Mouse (Mus musculus) heart, adult 11 months (tissue): ENCODE measurements around the gene Trap1.
"Not testable (repeated sequence)": the region's sequence is repeated elsewhere in the genome, so short reads cannot be mapped to it uniquely, and the experiment has no call there.

ENCODE experiments used
- DNase-seq: peaks from one replicate; pipeline ENCODE4 v3.0.0; 2022

The Trap1 gene

DNA sequence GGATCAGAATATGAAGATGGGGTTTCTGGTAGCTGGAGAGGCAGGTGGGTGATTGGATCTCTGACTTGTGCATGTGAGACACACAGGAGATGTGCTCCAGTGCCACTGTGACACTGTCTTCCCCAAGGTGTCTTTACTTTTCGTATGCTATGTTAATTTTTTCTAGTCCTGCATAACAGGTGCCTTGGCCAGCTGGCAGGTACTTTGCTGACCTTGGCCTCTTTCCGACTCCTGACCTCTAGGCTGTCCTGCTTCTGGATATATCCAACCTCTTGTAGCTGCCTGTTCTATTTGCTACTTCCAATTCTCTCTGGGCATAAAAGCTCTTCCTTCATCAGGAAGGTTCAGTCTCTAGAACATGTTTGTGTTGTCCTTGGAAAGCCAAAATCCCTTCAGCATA lies 42.1 kb downstream of the Trap1 start:
- DNase-seq = no peak

DNA sequence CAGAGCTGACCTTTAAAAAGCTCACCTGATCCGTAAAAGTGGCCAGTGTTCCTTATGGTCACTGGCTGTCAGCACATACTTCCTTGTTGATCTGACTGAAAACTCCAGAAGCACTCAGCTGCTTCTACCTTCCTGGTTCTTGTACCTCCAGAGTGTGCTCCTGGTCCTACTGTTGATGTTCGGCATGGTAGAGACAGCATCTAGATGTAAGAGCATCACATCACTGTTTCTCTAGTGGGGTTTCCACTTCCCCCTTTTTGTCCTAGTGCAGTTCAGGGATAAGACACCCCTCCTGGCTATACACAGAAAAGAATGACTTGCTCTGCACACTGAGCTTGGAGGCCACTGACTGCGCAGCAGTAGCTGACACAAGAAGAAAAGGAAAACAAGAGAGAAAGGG lies 43.2 kb downstream of the Trap1 start:
- no peak for DNase-seq

DNA sequence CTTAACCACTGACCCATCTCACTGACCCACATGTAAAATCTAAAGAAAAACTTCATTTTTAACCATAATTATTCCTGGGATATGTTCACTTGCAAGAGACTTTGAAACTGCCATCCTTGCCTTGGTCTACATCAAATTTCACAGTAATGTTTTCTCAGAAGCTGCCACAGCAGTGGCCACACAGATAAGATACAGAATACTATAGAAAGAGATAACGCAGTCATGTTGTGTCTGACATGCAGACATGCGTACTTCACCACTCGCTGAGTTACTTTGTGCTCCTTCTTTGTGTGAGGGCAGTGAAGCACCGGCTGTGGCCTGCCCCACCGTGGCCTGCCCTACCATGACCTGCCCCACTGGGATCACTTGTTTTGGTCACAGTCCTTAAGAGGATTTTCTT lies 43.7 kb downstream of the Trap1 start:
- DNase-seq = no peak

DNA sequence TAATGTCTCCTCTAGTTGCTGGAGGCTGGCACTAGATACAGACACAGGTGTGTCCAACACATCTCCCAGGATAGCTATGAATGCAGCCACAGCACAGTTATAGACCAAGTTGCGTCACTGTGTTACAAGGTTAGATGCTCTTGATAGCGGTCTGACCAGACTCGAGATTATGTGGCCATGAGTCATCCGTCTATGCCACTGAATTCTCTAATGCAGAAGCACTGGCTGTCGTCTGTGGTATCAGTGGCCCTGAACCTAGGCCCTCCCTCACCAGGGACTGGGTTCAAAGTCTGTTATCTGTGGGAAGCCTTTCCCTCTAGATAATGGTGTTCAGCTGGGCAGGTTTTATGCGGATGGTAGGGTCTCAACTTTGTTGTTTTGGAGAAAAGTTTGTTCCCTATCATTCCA lies 45.3 kb downstream of the Trap1 start:
- no peak for DNase-seq

DNA sequence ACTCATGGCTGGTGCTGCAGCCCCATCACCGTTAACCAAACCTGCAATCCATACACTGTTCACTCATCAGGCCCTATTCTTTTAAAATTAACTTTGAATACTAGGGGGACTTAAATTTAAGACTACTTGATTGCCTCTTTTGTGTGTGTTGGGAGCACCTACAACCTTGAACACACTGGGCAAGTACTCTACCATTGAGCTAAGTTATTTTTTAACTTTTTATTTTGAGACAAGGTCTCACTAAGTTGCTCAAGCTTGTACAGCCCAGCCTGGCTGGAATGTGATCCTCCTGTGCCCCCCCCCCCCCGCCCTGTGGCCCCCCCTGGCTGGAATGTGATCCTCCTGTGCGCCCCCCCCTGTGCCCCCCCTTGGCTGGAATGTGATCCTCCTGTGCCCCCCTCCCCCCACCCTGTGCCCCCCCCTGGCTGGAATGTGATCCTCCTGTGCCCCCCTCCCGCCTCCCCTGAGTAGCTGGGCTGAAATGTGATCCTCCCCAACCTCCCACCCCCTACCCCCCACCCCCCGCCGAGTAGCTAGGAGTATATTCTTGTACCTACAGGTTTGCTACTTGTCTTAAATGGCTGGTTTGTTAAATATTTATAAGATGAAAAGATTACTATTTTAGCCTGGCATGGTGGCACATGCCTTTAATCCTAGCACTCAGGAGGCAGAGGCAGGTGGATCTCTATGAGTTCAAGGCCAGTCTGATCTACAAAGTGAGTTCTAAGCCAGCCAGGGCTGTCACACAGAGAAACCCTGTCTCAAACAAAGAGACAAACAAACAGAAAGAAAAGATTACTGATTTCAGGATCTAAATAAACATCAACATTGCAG lies 46.0 kb downstream of the Trap1 start:
- no peak for DNase-seq

DNA sequence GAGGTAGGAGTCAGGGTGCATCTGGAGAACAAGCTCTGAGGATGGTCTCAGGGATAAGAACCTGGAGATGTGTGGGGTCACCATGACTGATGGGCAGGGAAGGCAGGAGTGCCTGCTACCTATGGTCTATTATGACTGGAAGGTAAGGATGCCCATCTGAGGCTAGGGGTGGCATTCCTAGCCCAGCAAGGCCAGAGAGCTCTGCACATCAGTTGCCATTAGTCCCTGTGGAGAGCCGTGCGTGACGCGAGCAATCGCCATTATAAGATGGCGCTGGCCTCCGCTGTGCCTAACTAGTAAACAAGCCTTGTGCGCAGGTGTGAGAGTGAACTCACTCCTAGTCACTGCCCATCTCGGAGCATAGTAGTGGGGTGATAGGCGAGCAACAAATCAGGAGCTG lies 47.1 kb downstream of the Trap1 start:
- DNase-seq = no peak

DNA sequence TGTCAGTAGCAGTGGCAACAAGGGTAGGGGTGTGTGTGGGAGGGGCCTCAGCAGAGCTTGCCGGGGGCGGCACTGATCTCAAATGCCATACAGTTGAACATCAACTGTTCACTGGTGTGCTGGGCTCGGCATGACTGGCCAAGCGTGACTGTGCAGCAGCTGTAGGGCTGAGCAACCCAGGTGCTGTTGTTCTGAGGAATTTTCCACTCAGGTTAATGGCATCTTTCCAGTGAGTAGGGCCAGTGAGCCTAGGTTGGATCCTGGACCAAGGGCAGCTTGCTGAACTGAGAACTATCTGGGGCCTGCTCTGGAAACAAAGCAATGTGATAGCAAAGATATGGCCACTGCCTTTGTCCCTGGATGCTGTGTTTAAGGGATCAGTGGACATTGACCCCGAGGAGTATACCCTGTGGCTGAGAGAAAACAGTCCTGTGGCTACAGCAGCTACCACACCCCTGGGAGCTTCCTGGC lies 48.2 kb downstream of the Trap1 start:
- peak; percentile 84 for DNase-seq

DNA sequence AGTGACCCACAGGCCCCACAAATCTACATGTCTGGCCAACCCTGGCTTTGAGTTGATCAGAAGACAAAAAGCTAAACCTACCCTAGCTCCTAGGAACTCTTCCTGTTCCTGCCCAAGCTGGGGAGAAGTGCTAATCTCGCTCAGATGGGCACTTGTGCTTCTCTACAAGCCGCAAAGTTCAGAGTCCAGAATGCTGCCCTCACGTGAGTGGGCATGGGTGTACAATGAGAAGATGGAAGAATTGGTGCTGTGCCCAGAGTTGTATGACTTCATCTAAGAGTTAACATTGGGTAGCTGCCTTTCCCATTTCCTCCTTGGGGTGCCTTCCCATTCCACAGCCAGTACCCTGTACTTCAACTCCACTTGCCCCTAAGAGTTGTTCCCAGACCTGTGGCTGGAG lies 50.4 kb downstream of the Trap1 start:
- DNase-seq = no peak

DNA sequence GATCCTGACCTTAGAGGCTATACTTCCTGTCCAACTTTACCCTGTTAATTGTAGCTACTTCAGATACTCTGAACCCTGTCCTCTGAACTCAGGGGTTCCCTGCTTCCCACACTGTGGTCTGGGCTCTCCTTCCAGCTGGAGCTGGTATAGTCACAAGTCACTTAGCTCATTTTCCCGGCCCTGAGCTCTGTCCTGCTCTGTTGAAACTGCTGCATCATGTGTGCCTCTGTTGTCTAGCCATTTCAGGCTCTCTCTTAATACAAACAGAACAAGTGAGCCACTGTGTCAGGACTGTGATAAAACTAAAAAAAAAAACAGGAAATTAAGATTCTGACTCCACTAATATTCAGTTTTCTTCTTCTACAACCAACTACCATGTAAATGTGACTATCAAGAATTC lies 51.0 kb downstream of the Trap1 start:
- no peak for DNase-seq

DNA sequence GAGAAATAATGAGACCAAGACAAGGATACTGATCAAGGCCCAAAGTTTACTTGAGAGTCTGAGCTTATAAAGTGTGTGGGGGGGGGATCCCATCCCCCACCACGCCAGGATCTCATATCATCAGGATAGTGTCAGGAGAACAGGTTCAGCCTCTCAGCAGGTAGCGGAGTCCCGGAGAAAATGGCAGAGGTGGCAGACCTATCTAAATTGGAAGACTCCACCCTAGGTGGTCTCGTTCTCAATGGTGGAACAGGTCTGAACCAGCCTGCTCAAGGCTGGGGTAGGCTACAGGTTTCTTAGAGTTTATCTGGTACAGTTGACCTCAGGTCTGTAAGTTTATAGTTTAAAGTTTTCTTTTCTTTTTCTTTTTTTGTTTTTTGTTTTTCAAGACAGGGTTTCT lies 54.9 kb downstream of the Trap1 start:
- DNase-seq = no peak

DNA sequence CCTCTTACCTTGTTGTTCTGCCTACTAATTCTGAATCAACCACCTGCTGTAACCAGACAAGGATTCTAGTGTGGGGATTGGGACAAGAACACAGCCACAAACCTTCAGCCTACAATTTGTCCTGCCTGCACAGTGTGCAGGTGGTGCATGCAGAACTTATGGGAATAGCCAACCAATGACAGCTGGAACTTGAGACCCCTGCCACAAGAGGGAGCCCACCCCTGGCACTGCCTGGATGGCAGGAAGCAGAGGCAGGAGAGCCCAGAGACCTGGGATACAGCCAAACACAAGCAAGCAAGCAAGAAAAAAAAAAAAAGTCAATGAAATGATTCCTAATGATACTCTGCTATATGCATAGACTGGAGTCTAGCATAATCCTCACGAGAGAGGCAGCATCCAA lies 56.4 kb downstream of the Trap1 start:
- peak; percentile 81 for DNase-seq

DNA sequence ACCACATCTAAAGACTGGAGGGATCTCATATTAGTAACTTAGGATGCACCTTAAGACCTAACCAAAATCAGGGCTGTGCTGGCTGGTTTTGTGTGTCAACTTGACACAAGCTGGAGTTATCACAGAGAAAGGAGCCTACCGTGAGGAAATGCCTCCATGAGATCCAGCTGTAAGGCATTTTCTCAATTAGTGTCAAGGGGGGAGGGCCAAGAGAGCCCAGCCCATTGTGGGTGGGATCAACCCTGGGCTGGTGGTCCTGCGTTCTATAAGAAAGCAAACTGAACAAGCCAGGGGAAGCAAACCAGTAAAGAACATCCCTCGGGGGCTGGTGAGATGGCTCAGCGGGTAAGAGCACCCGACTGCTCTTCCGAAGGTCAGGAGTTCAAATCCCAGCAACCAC lies 60.2 kb downstream of the Trap1 start:
- DNase-seq = not testable (repeated sequence)

DNA sequence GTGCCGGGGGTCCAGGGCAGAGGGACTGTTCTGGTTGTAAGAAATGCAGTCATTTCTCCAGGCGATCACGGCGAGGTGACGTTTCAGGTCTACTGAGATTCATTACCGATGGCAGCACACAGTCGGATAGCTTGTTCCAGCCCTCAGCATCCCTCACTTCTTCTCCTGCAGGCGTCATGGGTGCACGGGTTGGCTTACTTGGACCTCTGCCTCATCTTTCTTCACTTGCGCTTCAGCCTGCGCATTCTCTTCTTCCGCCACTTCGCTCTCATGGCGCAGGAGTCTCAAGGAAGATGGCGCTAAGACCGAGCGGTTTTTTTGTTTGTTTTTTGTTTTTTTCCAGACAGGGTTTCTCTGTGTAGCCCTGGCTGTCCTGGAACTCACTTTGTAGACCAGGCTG lies 60.8 kb downstream of the Trap1 start:
- not testable (repeated sequence) for DNase-seq

DNA sequence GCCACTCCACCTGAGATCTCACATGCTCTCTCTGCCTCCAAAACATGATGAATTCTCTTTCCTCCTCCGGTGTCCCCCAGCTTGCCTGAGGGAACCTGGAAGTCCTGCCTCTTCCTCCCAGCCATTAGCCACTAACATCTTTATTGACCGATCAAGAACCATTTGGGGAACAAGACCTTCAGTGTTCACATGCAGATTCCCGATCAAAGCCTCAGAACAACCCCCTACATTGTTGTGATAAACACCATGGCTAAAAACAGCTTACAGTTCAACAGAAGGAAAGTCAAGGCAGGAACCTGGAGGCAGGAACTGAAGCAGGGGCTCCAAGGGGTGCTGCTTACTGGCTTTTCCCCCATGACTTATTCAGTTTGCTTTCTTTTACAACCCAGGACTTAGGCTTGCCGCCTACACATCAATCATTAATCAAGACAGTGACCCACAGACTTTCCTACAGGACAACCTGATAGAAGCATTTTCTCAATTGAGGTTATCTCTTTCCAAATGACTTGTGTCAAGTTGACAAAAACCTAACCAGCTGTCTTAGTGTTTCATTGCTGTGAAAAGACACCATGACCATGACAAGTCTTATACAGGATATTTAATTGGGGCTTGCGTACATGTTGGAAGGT lies 63.5 kb downstream of the Trap1 start:
- DNase-seq = no peak

DNA sequence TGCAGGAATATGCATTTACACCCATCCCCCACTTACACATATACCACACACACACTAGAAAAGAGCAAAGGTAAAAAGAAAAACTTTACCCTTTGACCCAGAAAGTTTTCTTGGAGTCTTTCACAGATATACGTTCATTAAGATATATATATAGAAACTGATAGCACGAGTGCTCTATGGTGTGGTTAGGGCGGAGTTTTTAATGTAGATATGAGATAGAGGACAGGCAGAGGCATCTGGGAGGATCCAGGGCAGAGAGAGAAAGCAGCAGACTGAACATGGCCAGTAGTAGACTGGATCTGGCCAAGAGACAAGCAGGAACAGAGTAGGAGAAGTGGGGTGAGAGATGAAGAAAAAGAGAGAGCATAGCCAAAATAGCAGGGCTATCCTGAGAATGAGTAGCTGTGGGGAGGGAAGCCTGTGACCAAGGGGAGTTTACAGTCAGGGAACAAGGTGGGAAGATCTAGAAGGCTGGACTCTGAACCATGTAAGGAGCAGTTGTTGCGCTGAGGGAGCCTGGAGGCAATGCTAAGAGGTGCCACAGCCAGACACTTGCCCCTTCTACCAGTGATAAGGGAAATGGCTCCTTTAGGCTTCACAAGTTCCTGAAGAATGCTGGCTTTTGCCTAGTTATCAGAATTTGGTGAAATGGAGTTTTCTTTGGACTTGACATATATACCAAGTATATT lies 64.6 kb downstream of the Trap1 start:
- DNase-seq = no peak

DNA sequence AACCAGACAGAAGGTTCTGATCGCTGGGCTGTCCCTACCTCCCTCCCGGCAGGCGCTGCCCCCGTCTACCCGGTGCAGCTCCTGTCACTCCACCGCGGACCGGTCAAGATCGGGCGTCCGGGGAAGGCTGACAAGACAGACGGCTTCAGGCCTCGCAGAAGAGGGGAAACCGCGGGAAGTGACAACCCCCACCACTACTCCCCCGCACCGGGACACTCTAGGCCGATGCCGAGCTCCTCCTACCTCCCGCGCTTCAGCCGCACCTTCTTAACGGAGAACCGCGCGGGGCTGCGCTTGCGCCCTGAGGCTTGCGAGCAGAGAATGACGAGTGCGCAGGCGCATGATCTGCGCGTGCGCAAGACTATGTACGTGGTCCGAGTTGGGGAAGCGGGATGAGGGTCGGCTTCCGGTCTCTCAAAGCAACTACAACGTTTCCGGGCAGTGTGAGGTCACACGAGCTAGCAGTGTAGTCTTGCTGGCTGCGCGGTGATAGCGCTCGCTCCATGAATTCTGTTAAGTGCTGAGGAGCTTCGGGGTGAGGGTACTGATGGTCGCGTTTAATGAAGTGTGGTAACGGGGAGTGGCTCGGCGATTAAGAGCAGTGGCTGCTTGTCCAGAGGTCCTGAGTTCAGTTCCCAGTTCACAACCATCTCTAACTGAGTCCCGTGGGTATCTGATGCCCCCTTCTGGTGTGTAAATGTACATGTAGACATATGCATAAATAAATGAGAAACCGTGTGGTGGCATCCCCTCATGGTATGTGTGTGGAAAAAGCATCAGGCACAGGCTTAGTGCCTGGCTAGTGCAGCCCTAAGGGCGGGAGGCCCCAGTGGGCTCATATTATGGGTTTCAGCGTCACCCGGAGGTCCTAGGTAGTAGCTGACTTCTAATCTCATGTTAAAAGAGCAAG lies 73.9 kb downstream of the Trap1 start, which contains the start of gene Slx4:
Slx4 (minus strand) TSS at position 282 of the 910 bp plus-strand sequence.
- DNase-seq = peak; percentile 100
